In genomic region chr5:119613981-119614770, GRCm38 (mm10) we compare ENCODE assay signal across 12 mouse cellular contexts.
"Had no signal": no experiment of that assay in that cellular context is flagged by ENCODE, and none has a peak within 500 bp of the region (broad histone marks: within the 10 kb centered on the region; RNA-seq: fewer than 3 reads in every experiment).

No protein-coding gene starts in this region.

- H3K36me3 ChIP-seq: kidney, embryonic 15.5 days; limb, embryonic 15.5 days; liver, embryonic 12.5 days; midbrain, embryonic 13.5 days; neural tube, embryonic 15.5 days had no signal

- H3K4me2 ChIP-seq: kidney, embryonic 15.5 days; limb, embryonic 15.5 days; liver, embryonic 12.5 days; midbrain, embryonic 13.5 days; neural tube, embryonic 15.5 days had no signal

- H3K9ac ChIP-seq: kidney, embryonic 15.5 days; limb, embryonic 15.5 days; liver, embryonic 12.5 days; midbrain, embryonic 13.5 days; neural tube, embryonic 15.5 days had no signal

- H3K27me3 ChIP-seq: liver, embryonic 12.5 days; neural tube, embryonic 15.5 days had no signal

- H3K4me1 ChIP-seq: liver, embryonic 12.5 days; neural tube, embryonic 15.5 days had no signal

- H3K27ac ChIP-seq: left cerebral cortex, adult 2 months; limb, embryonic 15.5 days; liver, embryonic 12.5 days; midbrain, embryonic 13.5 days; neural tube, embryonic 15.5 days had no signal

- H3K9me3 ChIP-seq: kidney, embryonic 15.5 days; limb, embryonic 15.5 days; liver, embryonic 12.5 days; midbrain, embryonic 13.5 days; neural tube, embryonic 15.5 days had no signal

- ATAC-seq: liver, embryonic 12.5 days had no signal

- H3K4me3 ChIP-seq: kidney, embryonic 15.5 days; left cerebral cortex, adult 2 months; limb, embryonic 15.5 days; liver, embryonic 12.5 days; midbrain, embryonic 13.5 days; myocyte; neural tube, embryonic 15.5 days had no signal

- DNase-seq: kidney, adult 18-20 months; kidney, postnatal 14 days; right cerebral cortex, adult 18-20 months; right cerebral cortex, postnatal 25 days; thymus, postnatal 4 days had no signal
